Mouse (Mus musculus): ENCODE data around the gene Pex16. TPM values are rescaled to one million over a fixed set of nuclear protein-coding genes. Genes with fewer than 3 reads are reported as not detected.

Gene Pex16
- total and polyA plus RNA-seq, 2 experiments from 2014 or later = 31.8 to 43.4 TPM

DNA sequence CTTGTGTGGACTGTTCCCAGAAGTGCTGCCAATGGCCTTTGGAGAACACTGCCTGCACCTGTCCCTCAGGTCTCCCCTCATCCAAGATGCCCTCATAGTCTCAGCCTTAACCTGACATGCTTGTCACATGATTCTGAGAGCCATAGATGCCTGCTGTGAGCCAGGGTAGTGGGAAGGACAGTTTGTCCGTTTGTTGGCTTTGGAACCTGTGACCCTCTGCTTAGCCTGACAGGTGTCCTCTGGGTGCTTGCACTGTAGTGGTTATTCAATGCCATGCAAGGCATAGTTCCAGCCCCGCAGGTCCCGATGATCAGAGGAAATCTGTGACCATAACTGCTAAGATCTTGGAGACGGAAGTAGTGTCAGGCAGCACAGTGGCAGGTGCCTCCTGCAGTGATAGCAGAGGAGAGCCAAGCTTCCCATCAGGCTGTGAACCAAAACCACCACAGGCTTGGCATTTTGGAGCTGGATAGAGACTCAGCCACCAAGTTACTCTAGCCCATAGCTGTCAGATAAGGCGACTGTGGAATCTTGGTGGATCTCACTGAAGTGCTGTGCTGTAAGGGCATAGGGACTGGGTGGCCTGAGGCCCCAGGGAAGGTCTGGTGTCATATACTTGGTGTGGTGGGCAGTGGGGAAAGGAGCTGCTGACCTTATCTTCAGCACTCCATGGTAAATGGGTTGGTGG lies 7.6 kb downstream of the Pex16 start, which contains the start of gene 1700029I15Rik:
Gene 1700029I15Rik, plus strand, starts transcription at position 638 of the 688 bp plus-strand sequence.
- Histone ChIP-seq H3K9ac (replicated peaks; ENCODE audit: low read length, poor library complexity, severe bottlenecking) (no peak within 1 kb of the TSS), H3K27me3 (ENCODE audit: insufficient read depth, low read length) (no peaks in the 10 kb centered on the region), H3K4me2 (ENCODE audit: low read depth, low read length, poor library complexity, severe bottlenecking) (no peak within 1 kb of the TSS), H3K27ac (ENCODE audit: low read depth, low read length) (no peak within 1 kb of the TSS), H3K4me1 (ENCODE audit: insufficient read depth, low read length) (no peaks in the 10 kb centered on the region), H3K4me3 (ENCODE audit: low read depth, low read length) (no peak within 1 kb of the TSS), H3K9me3 (ENCODE audit: low read length) (no peaks in the 10 kb centered on the region), H3K36me3 (ENCODE audit: insufficient read depth, low read length) (peaks cover 82% of the 10 kb centered on the region)
- no peak for ATAC-seq (ENCODE audit: low FRiP score)
- WGBS = 78% methylated on average over 5 of the region's 5 CpGs
- no peak for DNase-seq (ENCODE audit: low spot score)
- TF ChIP-seq CTCF (IDR thresholded peaks at IDR 0.05) = no peak

DNA sequence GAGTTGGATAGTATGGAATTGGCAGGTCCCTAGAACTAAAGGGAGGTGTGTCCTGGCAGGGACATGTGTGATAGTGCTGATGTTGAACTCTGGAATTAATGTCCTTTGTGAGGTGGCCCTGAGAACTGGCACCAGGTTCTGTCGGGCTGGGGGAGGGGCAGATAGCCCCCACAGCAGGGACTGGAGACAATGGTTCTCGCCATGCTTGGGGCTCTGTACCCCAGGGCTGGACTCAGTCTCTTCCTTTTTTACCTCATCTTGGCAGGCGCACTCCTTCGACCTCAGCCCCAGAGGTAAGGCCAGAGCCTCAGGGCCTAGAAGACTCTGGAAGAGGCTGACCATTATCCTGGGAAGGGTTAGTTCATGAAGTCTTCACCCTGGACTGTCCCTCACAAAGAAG lies 8.3 kb downstream of the Pex16 start:
- Histone ChIP-seq H3K4me1 (ENCODE audit: insufficient read depth, low read length) (no peaks in the 10 kb centered on the region), H3K9ac (replicated peaks; ENCODE audit: low read length, poor library complexity, severe bottlenecking) (no peak overlapping the region), H3K4me3 (ENCODE audit: low read depth, low read length) (no peak overlapping the region), H3K4me2 (ENCODE audit: low read depth, low read length, poor library complexity, severe bottlenecking) (no peak overlapping the region), H3K36me3 (ENCODE audit: insufficient read depth, low read length) (peaks cover 88% of the 10 kb centered on the region), H3K27ac (ENCODE audit: low read depth, low read length) (no peak overlapping the region), H3K9me3 (ENCODE audit: low read length) (no peaks in the 10 kb centered on the region), H3K27me3 (ENCODE audit: insufficient read depth, low read length) (no peaks in the 10 kb centered on the region)
- 89% methylated on average over 4 of the region's 4 CpGs for WGBS
- no peak for TF ChIP-seq CTCF (IDR thresholded peaks at IDR 0.05)
- DNase-seq (ENCODE audit: low spot score) = no peak
- ATAC-seq (ENCODE audit: low FRiP score) = no peak

DNA sequence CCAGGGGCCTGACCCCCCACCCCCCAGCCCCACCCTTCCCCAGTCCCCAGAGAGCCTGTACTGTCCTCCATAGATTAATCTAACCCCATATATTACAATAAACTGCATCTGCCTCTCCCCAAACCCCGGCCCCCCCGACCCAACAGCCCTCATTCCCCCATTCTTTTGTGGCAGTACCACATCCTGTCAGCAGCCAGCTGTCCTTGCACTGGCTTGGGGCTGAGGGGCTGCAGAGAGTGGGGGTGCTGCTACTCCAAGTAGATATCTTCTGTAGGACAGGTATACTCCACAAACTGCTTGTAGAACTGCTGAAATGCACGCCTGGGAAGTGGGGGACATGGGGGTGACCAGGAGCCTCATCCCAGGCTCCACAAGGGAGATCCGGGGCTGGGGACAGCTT lies 9.6 kb downstream of the Pex16 start:
- no peaks in the 10 kb centered on the region for H3K9me3 ChIP-seq (ENCODE audit: low read length)
- peaks cover 7% of the 10 kb centered on the region for H3K4me1 ChIP-seq (ENCODE audit: insufficient read depth, low read length)
- peaks cover 76% of the 10 kb centered on the region for H3K36me3 ChIP-seq (ENCODE audit: insufficient read depth, low read length)
- 82% methylated on average over 4 of the region's 4 CpGs for WGBS
- no peak for TF ChIP-seq CTCF (IDR thresholded peaks at IDR 0.05)
- no peak overlapping the region for H3K9ac ChIP-seq (replicated peaks; ENCODE audit: low read length, poor library complexity, severe bottlenecking)
- no peak overlapping the region for H3K4me2 ChIP-seq (ENCODE audit: low read depth, low read length, poor library complexity, severe bottlenecking)
- DNase-seq (ENCODE audit: low spot score) (no peak), ATAC-seq (ENCODE audit: low FRiP score) (no peak)
- no peaks in the 10 kb centered on the region for H3K27me3 ChIP-seq (ENCODE audit: insufficient read depth, low read length)
- H3K4me3 ChIP-seq (ENCODE audit: low read depth, low read length) = no peak overlapping the region
- H3K27ac ChIP-seq (ENCODE audit: low read depth, low read length) = no peak overlapping the region

DNA sequence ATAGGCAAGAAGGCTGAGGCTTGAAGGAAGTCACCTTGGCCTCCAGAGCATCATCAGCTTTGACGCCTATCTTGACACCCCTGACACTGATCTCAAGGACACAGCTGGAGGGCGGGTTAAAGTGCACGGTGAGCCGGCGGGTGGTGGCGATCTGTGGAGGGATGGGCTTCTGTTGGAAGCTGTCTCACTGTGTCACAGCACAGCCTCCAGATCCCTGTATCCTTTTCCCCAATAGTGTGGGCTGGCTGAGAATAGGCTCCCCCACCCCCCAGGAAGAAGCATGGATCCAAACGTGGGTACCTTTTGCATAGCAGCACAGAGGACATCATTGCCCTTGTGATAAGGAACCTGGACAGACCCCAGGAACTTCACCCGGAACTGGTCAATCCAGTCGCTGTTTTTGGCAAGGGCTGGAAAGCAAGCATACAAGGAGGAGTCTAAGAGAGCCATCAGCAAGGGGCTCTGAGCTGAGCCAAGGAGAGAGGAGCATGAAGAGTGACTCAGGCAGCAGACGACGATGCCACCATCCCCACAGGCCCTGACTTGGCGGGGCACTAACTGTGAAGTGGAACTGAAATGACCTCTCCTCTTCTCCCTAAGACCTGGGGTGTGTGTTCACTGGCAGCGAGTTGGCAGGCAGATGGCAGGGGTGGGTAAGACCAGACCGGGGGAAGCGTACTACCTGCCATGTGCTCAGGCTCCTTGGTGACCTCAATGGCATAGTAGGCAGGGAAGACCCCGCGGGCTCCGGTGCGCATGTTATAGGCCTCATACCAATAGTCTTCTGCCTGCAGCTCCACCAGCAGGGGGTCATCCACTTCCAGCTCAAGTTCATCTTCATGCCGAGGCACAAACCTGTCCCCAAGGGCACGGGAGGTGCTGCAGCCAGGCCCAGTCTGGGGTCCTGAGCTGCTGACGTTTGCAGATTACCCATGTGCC lies 10.9 kb downstream of the Pex16 start:
- peaks cover 67% of the 10 kb centered on the region for H3K36me3 ChIP-seq (ENCODE audit: insufficient read depth, low read length)
- 79% methylated on average over 22 of the region's 22 CpGs for WGBS

DNA sequence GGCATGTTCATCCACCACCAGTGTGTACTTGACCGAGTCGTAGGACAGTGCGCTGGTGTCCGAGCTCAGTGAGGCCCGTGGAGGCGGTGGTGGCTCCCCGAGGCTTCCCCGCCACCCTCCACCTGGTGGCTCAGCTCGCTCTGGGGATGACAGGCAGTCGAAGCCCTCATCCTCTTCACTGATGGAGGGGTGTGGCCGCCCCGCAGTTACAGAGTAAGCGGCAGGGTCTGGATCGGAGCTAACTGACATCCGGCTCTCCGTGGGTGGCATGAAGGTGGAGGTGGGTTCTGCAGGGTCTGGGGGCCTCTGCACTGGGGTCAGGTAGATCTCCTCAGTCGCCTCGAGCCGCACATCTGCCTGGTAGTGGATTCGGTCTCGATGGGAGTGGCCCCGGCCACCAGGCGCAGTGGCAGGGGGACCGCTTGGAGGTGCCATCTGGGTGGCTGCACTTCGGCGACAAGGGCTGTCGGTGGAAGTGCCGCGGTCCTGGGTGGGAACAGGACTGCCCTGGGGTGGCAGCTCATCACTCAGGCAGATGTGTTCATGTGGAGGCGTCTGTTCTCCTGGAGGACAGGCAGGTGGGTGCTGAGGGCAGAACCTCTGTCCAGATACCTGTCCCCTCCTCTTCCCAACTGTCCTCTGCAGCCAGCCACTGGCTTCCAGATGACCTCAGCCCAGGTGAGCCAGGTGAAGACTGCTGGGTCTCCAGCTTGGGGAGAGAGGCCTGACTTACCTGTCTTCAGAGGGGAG lies 12.5 kb downstream of the Pex16 start:
- ATAC-seq (ENCODE audit: low FRiP score) (no peak), DNase-seq (ENCODE audit: low spot score) (no peak)
- Histone ChIP-seq H3K9ac (replicated peaks; ENCODE audit: low read length, poor library complexity, severe bottlenecking) (no peak overlapping the region; the same call in 1 of the 2 replicates), H3K4me2 (ENCODE audit: low read depth, low read length, poor library complexity, severe bottlenecking) (no peak overlapping the region), H3K9me3 (ENCODE audit: low read length) (no peaks in the 10 kb centered on the region), H3K27me3 (ENCODE audit: insufficient read depth, low read length) (no peaks in the 10 kb centered on the region), H3K36me3 (ENCODE audit: insufficient read depth, low read length) (peaks cover 56% of the 10 kb centered on the region), H3K4me1 (ENCODE audit: insufficient read depth, low read length) (peaks cover 12% of the 10 kb centered on the region), H3K27ac (ENCODE audit: low read depth, low read length) (no peak overlapping the region), H3K4me3 (ENCODE audit: low read depth, low read length) (no peak overlapping the region)
- 93% methylated on average over 30 of the region's 30 CpGs for WGBS
- TF ChIP-seq CTCF (IDR thresholded peaks at IDR 0.05) = no peak

More for the DNA sequence above, 10.9 kb downstream of the Pex16 start:
- Histone ChIP-seq H3K27me3 (ENCODE audit: insufficient read depth, low read length) (no peaks in the 10 kb centered on the region), H3K27ac (ENCODE audit: low read depth, low read length) (no peak overlapping the region), H3K9ac (replicated peaks; ENCODE audit: low read length, poor library complexity, severe bottlenecking) (no peak overlapping the region), H3K4me1 (ENCODE audit: insufficient read depth, low read length) (peaks cover 11% of the 10 kb centered on the region), H3K9me3 (ENCODE audit: low read length) (no peaks in the 10 kb centered on the region), H3K4me3 (ENCODE audit: low read depth, low read length) (no peak overlapping the region), H3K4me2 (ENCODE audit: low read depth, low read length, poor library complexity, severe bottlenecking) (no peak overlapping the region)
- DNase-seq (ENCODE audit: low spot score) (no peak), ATAC-seq (ENCODE audit: low FRiP score) (no peak)
- TF ChIP-seq CTCF (IDR thresholded peaks at IDR 0.05) = no peak

Data from midbrain, postnatal 0 days (tissue).